ENCODE assay signal across 1 mouse cellular context in genomic region chr13:23516822-23517602, GRCm38 (mm10).
TF ChIP-seq lines count a peak whose summit lies in the region.

No protein-coding gene starts in this region.

TF ChIP-seq in C2C12, 6 proteins besides CTCF, POLR2A, EP300 and RAD21:
- TF ChIP-seq CEBPB (IDR thresholded peaks at IDR 0.05; ENCODE audit: low read depth), result no peak
- TF ChIP-seq FOSL1 (IDR thresholded peaks at IDR 0.05; ENCODE audit: insufficient read depth, low read length, poor library complexity, severe bottlenecking), result no peak
- no peak for TF ChIP-seq MYOD1 (IDR thresholded peaks at IDR 0.05; ENCODE audit: control insufficient read depth, insufficient read length, low read depth)
